Mouse (Mus musculus): Measurements from ENCODE around the gene Dlgap1.

The Dlgap1 gene

DNA sequence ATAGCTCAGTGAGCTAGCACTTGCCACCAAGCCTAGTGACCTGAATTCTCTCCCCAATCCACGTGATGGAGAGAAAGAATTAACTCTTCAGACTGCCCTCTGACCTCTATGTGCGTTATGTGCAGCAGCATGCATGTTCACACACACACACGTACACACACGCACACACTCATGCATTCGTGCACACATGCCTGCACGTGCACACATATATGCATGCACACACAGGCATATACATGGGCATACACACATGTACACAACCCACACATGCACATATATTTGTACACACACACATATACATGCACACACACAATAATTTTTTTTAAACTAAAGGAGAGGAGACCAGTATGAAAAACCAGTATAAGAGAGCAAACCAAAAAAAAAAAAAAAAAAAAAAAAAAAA is 465.7 kb downstream of the Dlgap1 start:
- no peaks in the 10 kb centered on the region for H3K36me3 ChIP-seq (ENCODE audit: insufficient read depth, low read length)
- H3K9me3 ChIP-seq (ENCODE audit: low read length), result no peaks in the 10 kb centered on the region
- no peaks in the 10 kb centered on the region for H3K4me1 ChIP-seq (replicated peaks; ENCODE audit: low read depth, low read length)
- H3K4me3 ChIP-seq (replicated peaks; ENCODE audit: low read length), result no peak overlapping the region
- H3K27me3 ChIP-seq (ENCODE audit: insufficient read depth, low read length), result no peaks in the 10 kb centered on the region
- no peak for TF ChIP-seq CTCF (conservative IDR thresholded peaks at IDR 0.05; ENCODE audit: low read length)
- no peak for TF ChIP-seq POU5F1 (IDR thresholded peaks at IDR 0.05; ENCODE audit: borderline replicate concordance, low read length)
- no peak for TF ChIP-seq NANOG (IDR thresholded peaks at IDR 0.05; ENCODE audit: borderline replicate concordance, low read length)

DNA sequence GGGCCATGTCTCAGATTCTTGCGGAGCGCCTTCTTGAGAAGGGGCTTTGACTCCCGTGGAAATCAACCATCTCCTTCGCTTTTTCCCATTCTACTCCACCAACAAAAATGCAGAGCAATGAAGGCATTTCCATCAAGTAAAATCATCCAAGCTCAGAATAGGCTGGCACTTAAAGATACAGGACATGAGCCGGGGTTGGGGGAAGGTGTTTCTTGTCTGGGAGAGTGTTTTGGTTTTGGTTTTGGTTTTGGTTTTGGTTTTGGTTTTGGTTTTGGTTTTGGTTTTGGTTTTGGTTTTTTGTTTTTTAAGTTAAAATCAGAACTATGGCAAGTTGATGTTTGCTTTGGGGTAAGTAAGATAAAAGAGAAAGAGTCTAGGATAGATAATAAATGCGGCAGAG is 466.7 kb downstream of the Dlgap1 start:
- TF ChIP-seq POU5F1 (IDR thresholded peaks at IDR 0.05; ENCODE audit: borderline replicate concordance, low read length), result no peak
- no peak for TF ChIP-seq NANOG (IDR thresholded peaks at IDR 0.05; ENCODE audit: borderline replicate concordance, low read length)
- TF ChIP-seq CTCF (conservative IDR thresholded peaks at IDR 0.05; ENCODE audit: low read length), result no peak
- Histone ChIP-seq H3K4me1 (replicated peaks; ENCODE audit: low read depth, low read length) (no peaks in the 10 kb centered on the region), H3K36me3 (ENCODE audit: insufficient read depth, low read length) (no peaks in the 10 kb centered on the region), H3K9me3 (ENCODE audit: low read length) (no peaks in the 10 kb centered on the region), H3K27me3 (ENCODE audit: insufficient read depth, low read length) (no peaks in the 10 kb centered on the region), H3K4me3 (replicated peaks; ENCODE audit: low read length) (no peak overlapping the region)

DNA sequence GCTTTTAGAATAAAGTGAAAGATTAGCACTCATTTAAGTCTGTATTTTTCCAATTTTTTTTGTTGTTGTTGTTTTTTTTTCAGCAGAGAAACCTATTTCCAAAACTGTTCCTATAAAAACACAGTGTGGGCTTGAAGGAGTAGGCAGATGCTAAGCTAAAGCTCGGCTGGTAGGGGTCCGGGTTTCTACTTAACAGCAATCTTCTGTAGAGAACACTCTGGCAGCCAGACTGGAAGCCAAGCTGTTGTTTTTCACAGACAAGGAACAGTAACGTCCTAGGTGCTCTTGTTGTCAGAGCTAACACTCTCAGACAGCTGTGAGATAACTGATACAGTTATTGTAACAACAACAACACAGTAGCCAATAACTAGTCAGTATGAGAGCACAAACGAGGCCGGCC is 468.4 kb downstream of the Dlgap1 start:
- no peaks in the 10 kb centered on the region for H3K36me3 ChIP-seq (ENCODE audit: insufficient read depth, low read length)
- TF ChIP-seq CTCF (conservative IDR thresholded peaks at IDR 0.05; ENCODE audit: low read length) (no peak), NANOG (IDR thresholded peaks at IDR 0.05; ENCODE audit: borderline replicate concordance, low read length) (no peak), POU5F1 (IDR thresholded peaks at IDR 0.05; ENCODE audit: borderline replicate concordance, low read length) (no peak)
- H3K27me3 ChIP-seq (ENCODE audit: insufficient read depth, low read length), result no peaks in the 10 kb centered on the region
- H3K4me1 ChIP-seq (replicated peaks; ENCODE audit: low read depth, low read length), result no peaks in the 10 kb centered on the region
- H3K9me3 ChIP-seq (ENCODE audit: low read length), result no peaks in the 10 kb centered on the region
- H3K4me3 ChIP-seq (replicated peaks; ENCODE audit: low read length), result no peak overlapping the region

DNA sequence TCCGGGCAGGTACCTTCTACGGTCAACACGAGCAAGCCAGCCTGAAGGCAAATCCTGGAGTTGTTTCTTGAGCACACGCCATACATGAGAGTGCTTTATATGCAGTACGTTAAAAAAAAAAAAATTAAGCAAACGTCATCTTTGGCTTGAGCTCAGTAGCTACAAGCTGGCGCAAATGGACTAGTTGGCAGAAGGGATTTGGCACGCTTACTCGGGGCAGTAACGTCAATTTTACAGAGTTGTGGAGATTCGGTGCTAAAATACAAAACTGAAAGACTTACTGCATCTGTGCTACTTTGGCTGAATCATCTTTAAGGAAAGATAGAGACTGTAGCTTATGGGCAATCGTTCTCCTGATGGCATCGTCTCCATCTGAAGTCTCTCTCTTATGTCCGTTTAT is 474.1 kb downstream of the Dlgap1 start:
- TF ChIP-seq POU5F1 (IDR thresholded peaks at IDR 0.05; ENCODE audit: borderline replicate concordance, low read length) (no peak), CTCF (conservative IDR thresholded peaks at IDR 0.05; ENCODE audit: low read length) (no peak), NANOG (IDR thresholded peaks at IDR 0.05; ENCODE audit: borderline replicate concordance, low read length) (no peak)
- Histone ChIP-seq H3K27me3 (ENCODE audit: insufficient read depth, low read length) (no peaks in the 10 kb centered on the region), H3K4me1 (replicated peaks; ENCODE audit: low read depth, low read length) (no peaks in the 10 kb centered on the region), H3K4me3 (replicated peaks; ENCODE audit: low read length) (no peak overlapping the region), H3K9me3 (ENCODE audit: low read length) (no peaks in the 10 kb centered on the region), H3K36me3 (ENCODE audit: insufficient read depth, low read length) (no peaks in the 10 kb centered on the region)

DNA sequence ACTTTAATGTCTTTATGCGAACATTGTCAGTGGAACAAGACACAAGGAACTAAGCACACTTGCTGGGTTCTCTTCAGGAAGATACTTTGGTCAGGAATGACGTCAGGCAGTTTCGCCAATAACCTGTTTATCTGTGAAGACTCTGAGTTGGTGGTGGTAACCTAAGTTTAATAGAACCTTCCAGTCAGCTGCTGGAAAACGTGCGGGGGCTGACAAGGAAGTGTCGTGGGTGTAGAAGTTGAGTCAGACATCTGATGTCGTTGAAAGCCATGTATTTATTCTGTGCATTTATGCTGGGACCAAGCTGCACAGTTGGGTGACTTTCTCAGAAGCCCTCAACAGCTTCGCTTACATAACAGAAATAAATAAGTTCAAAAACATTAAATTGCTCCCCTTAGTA is 477.6 kb downstream of the Dlgap1 start:
- Histone ChIP-seq H3K4me1 (replicated peaks; ENCODE audit: low read depth, low read length) (no peaks in the 10 kb centered on the region), H3K9me3 (ENCODE audit: low read length) (peaks cover 5% of the 10 kb centered on the region; the same call in 1 of the 2 replicates), H3K27me3 (ENCODE audit: insufficient read depth, low read length) (no peaks in the 10 kb centered on the region), H3K4me3 (replicated peaks; ENCODE audit: low read length) (no peak overlapping the region), H3K36me3 (ENCODE audit: insufficient read depth, low read length) (no peaks in the 10 kb centered on the region)
- TF ChIP-seq POU5F1 (IDR thresholded peaks at IDR 0.05; ENCODE audit: borderline replicate concordance, low read length), result no peak
- TF ChIP-seq CTCF (conservative IDR thresholded peaks at IDR 0.05; ENCODE audit: low read length), result no peak
- TF ChIP-seq NANOG (IDR thresholded peaks at IDR 0.05; ENCODE audit: borderline replicate concordance, low read length), result no peak

DNA sequence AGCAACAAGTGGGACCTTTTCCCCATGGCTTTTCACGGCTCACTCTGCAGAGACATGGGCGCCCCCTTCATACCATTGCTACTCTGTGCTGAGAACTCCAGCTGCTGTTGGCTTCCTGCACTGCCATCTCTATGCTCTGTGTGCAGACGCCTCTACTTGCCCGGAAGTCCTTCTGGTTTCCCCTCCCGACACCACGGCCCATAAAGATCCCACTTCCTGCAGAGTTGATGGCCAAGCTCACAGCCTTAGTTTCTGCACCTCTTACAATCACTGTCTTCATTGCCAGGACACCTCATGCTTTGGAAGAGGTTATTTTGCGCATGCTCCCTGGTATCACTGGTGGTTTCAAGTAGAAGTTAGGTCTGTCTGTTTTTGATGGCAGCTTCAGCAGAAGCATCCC is 486.2 kb downstream of the Dlgap1 start:
- H3K27me3 ChIP-seq (ENCODE audit: insufficient read depth, low read length), result no peaks in the 10 kb centered on the region
- TF ChIP-seq POU5F1 (IDR thresholded peaks at IDR 0.05; ENCODE audit: borderline replicate concordance, low read length) (no peak), NANOG (IDR thresholded peaks at IDR 0.05; ENCODE audit: borderline replicate concordance, low read length) (no peak), CTCF (conservative IDR thresholded peaks at IDR 0.05; ENCODE audit: low read length) (no peak)

DNA sequence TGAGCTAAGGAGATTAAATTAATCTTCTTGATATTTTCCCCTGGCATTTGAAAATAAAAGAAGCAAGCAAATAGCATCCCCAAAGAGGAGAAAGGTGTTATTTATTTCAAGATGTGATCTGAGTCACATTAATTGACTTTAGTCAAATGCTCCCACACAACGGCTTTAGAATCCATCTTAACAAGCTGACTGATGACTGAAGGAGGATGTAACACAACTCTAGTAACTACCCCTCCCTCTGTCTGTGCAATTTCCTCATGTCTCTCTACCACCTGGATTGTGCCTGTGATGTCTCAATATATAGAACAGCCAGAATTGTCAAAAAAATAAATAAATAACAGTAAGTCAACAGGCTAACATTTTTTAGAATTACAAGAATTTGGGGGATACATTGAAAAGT is 488.2 kb downstream of the Dlgap1 start:
- H3K36me3 ChIP-seq (ENCODE audit: insufficient read depth, low read length), result no peaks in the 10 kb centered on the region
- no peaks in the 10 kb centered on the region for H3K27me3 ChIP-seq (ENCODE audit: insufficient read depth, low read length)
- no peaks in the 10 kb centered on the region for H3K4me1 ChIP-seq (replicated peaks; ENCODE audit: low read depth, low read length)
- no peak for TF ChIP-seq NANOG (IDR thresholded peaks at IDR 0.05; ENCODE audit: borderline replicate concordance, low read length)
- no peak for TF ChIP-seq CTCF (conservative IDR thresholded peaks at IDR 0.05; ENCODE audit: low read length)
- no peak for TF ChIP-seq POU5F1 (IDR thresholded peaks at IDR 0.05; ENCODE audit: borderline replicate concordance, low read length)
- no peaks in the 10 kb centered on the region for H3K9me3 ChIP-seq (ENCODE audit: low read length)
- H3K4me3 ChIP-seq (replicated peaks; ENCODE audit: low read length), result no peak overlapping the region

More for the DNA sequence above, 486.2 kb downstream of the Dlgap1 start:
- Histone ChIP-seq H3K4me1 (replicated peaks; ENCODE audit: low read depth, low read length) (no peaks in the 10 kb centered on the region), H3K9me3 (ENCODE audit: low read length) (no peaks in the 10 kb centered on the region), H3K4me3 (replicated peaks; ENCODE audit: low read length) (no peak overlapping the region), H3K36me3 (ENCODE audit: insufficient read depth, low read length) (no peaks in the 10 kb centered on the region)

DNA sequence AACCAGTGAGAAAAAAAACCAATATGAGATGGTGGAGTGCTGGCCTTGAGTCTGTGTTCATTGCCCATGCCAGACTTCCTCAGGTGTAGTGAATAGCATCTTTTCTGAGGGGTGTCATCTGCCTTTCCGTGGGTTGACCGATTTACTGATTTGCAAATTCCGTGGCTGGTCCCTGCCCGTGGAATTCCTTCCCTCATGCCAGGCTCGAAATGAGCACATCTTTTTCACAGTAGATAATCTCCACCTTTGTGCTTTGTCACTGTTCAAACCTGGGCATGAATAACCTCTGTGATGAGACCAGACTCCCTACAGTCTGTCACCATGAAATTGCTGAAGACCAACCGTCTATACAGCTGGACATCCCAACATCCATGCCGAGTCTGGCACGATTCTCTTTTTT is 493.4 kb downstream of the Dlgap1 start:
- Histone ChIP-seq H3K36me3 (ENCODE audit: insufficient read depth, low read length) (no peaks in the 10 kb centered on the region), H3K9me3 (ENCODE audit: low read length) (no peaks in the 10 kb centered on the region), H3K4me1 (replicated peaks; ENCODE audit: low read depth, low read length) (no peaks in the 10 kb centered on the region), H3K4me3 (replicated peaks; ENCODE audit: low read length) (no peak overlapping the region), H3K27me3 (ENCODE audit: insufficient read depth, low read length) (no peaks in the 10 kb centered on the region)
- TF ChIP-seq POU5F1 (IDR thresholded peaks at IDR 0.05; ENCODE audit: borderline replicate concordance, low read length), result no peak
- no peak for TF ChIP-seq CTCF (conservative IDR thresholded peaks at IDR 0.05; ENCODE audit: low read length)

DNA sequence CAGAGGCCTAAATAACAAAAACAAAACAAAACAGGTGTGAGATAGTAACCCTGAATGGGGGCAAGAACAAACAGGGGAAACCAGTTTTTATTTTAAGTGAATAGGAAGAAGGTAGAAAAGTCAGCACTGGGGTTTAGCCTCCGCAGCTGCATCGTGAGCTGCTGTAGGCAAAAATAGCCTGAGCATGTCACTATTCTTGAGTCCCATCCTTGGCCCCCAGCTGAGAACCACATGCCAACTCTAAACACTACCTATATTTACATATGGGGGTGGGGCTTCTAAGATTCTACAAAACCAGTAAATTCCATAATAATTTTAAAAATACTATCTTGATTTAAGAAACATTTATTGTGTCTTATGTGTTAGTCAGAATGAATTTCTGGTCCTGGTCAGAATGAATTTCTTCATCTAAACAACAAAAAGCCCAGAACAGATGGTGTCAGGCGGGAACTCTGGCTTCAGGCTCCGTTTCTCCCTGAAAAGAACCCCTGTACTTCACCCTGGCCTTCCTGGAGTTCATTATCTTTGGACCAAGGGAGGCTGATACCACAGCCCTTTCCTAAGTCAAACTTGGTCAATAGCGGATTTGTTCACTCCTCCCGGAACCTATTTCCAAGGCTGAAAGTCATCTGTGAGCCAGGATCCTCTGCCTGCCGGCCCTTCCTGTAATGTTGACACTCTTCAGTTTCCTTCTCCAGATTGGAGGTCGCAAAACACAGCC is 494.1 kb downstream of the Dlgap1 start:
- TF ChIP-seq NANOG (IDR thresholded peaks at IDR 0.05; ENCODE audit: borderline replicate concordance, low read length), result no peak
- TF ChIP-seq POU5F1 (IDR thresholded peaks at IDR 0.05; ENCODE audit: borderline replicate concordance, low read length), result no peak
- TF ChIP-seq CTCF (conservative IDR thresholded peaks at IDR 0.05; ENCODE audit: low read length), result no peak
- Histone ChIP-seq H3K4me1 (replicated peaks; ENCODE audit: low read depth, low read length) (no peaks in the 10 kb centered on the region), H3K9me3 (ENCODE audit: low read length) (no peaks in the 10 kb centered on the region), H3K27me3 (ENCODE audit: insufficient read depth, low read length) (no peaks in the 10 kb centered on the region), H3K4me3 (replicated peaks; ENCODE audit: low read length) (no peak overlapping the region), H3K36me3 (ENCODE audit: insufficient read depth, low read length) (no peaks in the 10 kb centered on the region)
